Mouse (Mus musculus) c-Kit-positive CD71-negative TER-119-negative erythroid progenitor cells, embryonic 14.5 days (primary cell): ENCODE results near the gene Nav2.

ENCODE experiments used
- DNase-seq: peaks from one replicate; pipeline ENCODE4 v3.0.0-alpha.2; 2013; ENCODE audit warnings: low read depth

Nav2 gene

GRCm38 (mm10) chr7:49515012-49515411 is 606.5 kb downstream of the Nav2 start:
- no peak for DNase-seq

- no peak for DNase-seq
Observed at GRCm38 (mm10) chr7:49520504-49520903, 612.0 kb downstream of the Nav2 start.

DNA sequence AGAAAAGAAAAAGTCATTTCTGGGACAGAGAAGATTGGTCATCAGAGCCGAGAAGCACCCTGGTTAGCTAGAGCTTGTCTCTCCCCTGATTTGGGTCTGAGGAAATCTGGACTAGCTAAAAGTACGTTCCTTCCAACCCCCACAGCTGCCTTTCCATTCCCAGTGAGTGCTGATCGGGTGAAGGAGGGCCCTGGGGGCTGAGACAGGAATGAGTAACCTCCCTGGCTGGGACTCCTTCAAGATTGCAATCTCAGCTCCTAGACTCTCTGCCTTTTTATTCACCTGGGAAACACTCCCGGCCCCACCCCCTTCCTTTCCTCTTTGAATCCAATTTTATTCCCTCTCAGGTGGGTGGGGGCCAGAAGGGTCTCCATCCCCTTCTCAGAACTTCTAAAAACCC is 612.8 kb downstream of the Nav2 start:
- no peak for DNase-seq

DNA sequence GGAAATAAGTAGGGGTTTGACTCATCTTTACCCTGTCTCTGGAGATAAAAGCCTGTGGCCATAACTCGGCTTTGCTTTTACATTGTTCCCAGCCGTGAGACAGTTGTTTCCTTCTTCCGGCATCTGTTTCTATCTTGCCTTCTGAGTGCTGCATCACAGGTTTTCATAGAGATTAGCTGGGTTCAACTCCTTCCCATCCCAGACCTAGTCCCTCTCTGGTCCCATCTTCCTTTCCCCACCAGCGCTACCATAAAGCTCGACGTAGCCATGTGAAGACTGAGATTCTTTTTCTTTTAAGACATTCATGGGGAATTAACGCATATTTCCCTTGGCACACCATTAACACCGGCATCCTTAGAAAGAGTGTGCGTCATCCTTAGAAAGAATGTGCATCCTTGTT is 613.5 kb downstream of the Nav2 start:
- no peak for DNase-seq

- DNase-seq = no peak
Observed at GRCm38 (mm10) chr7:49522411-49523114, 614.0 kb downstream of the Nav2 start.

DNA sequence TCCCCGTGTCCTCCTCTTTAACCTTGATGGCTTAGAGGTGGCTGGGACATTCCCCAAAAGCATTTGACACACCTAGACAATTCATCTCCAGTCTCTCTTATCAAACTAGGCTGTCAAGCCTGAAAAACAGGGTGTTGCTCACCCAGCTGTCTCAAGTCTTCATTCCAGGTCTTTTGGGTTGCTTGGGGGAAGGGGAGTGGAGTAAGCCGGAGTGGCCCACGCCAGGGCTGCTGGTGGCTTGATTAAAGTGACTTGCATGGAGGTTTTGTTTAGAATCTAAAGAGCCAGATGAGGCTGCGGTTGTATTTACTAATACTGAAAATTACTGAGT is 614.6 kb downstream of the Nav2 start:
- DNase-seq = no peak

- DNase-seq = no peak
Observed at GRCm38 (mm10) chr7:49523729-49524128, 615.2 kb downstream of the Nav2 start.

- DNase-seq = no peak
Observed at GRCm38 (mm10) chr7:49525348-49526100, 617.0 kb downstream of the Nav2 start.

- no peak for DNase-seq
Observed at GRCm38 (mm10) chr7:49526101-49526499, 617.6 kb downstream of the Nav2 start.

- no peak for DNase-seq
Observed at GRCm38 (mm10) chr7:49527495-49527894, 619.0 kb downstream of the Nav2 start.

DNA sequence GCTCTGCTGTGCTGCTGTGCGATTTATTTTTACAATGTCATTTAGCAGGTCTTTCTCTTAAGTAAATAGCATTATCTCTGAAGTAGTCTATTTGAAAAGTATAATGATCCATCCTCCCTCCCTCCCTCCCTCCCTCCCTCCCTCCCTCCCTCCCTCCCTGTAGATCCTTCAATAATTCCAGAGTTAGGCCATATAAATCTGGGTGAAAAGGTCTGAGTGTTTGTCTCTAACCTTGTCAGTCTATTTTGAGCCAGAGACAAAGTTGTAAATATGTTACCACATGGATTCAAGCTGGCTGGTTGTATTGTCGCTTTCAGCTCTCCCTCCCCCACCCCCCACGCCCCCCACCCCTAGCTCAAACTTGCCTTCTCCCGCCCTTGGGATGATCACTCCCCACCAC is 619.4 kb downstream of the Nav2 start:
- DNase-seq = no peak

DNA sequence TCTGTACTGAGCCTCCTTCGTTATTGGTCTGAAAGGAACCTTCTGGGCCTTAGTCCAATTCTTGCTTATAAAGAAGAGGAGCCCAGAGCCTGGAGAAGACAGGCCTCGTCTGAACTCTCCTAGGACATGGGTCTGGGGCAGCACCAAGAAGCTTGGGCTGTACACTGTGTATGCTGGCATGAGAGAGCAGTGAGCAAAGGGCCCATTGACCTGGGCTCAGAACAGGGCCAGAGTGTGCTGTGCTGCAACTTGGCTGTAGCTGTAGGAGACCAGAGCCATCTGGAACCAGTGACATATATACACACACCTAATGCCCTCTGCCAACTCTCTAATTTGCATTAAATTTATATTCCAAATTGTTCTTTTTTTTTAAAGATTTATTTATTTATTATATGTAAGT is 621.0 kb downstream of the Nav2 start:
- no peak for DNase-seq

DNA sequence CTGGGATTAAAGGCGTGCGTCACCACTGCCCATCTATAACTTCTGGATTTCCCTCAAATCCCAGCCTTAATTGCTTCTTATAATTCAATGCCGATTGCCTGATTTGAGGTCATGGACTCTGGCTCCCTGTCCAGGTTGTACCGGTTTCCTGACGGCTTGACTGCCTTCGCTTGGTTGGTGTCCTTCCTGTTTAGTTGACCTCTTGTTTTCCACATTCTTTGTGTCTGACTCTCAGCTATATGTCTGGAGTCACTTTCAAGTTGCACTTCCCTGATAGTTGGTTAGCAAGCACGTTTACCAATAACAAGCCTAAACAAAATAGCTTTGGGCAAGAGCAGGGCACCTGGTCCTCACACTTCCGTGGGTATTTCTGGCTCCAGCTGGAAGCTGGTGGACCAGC is 625.1 kb downstream of the Nav2 start:
- no peak for DNase-seq

DNA sequence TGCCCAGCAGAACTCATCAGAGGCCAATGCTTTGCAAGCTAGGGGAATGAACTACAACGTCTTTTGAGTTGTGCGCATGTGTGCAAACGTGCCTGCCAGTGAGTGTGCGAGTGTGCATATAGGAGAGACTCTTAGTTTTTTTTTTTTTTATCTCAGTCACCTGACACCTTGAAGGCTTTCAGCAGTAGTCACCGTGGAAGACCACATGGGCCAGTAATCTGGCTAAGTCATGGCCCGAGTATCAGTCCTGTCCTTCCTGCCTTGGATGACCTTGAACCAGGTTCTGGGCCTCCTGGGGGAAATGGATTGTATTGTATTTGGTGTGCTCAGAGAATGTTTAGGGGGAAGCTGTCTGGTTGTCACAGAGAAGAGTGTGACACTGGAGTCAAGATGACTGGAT is 625.7 kb downstream of the Nav2 start:
- no peak for DNase-seq

DNA sequence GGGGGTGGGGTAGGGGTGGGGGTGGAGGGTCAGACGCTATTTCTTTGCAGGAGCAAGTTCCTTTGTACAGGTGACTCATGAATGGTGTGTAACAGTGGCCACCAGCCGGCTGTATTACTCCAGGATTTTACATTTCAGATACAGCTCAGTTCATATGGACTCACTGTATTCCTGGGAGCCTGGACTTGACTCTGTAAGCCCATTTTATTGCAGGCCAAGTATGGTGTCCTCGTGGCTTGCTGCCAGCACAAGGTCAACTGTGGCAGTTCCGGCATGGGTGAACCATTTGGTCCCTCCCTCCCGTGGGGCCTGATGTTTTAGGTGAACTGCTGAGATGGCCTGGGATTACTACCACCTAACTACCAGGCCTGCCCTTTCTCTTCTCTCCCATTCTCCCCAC is 629.8 kb downstream of the Nav2 start:
- DNase-seq = no peak

DNA sequence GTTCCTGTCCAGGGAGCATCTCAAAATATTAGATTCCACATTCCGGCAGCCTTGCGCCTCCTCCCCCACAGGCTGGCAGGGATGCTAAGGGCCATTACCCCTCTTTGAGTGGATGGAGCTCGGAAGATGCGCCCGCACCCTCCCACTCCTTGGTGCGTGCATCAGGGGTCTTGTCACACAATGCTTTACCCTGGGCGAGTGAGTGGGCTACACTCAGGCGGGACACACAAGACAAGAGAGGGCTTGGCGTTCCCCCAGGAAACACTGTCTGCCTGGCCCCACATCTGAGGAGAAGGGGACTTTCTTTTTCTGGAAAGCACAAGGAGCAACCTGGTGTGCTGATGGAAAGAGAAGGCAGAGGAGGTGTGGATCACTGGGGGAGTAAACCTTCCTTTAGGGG is 631.7 kb downstream of the Nav2 start:
- no peak for DNase-seq

DNA sequence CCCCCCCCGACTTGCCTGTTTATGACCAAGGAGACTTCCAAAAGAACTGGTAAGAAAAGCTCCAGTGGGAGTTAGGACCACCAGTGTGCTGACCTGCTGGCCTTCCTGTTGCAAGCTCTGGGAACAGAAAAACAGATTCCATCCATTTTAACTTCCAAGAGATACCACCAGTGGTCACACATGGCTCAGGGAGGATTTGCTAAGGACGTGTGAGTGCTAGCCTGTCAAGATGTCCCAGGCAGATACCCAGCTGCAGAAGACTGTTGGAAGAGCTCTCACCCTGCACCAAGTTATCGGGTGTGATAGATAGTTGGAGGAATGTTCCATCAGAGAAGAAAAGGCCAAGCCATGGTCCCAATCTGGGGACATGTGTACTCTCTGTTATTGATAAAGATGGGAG is 633.6 kb downstream of the Nav2 start:
- no peak for DNase-seq

DNA sequence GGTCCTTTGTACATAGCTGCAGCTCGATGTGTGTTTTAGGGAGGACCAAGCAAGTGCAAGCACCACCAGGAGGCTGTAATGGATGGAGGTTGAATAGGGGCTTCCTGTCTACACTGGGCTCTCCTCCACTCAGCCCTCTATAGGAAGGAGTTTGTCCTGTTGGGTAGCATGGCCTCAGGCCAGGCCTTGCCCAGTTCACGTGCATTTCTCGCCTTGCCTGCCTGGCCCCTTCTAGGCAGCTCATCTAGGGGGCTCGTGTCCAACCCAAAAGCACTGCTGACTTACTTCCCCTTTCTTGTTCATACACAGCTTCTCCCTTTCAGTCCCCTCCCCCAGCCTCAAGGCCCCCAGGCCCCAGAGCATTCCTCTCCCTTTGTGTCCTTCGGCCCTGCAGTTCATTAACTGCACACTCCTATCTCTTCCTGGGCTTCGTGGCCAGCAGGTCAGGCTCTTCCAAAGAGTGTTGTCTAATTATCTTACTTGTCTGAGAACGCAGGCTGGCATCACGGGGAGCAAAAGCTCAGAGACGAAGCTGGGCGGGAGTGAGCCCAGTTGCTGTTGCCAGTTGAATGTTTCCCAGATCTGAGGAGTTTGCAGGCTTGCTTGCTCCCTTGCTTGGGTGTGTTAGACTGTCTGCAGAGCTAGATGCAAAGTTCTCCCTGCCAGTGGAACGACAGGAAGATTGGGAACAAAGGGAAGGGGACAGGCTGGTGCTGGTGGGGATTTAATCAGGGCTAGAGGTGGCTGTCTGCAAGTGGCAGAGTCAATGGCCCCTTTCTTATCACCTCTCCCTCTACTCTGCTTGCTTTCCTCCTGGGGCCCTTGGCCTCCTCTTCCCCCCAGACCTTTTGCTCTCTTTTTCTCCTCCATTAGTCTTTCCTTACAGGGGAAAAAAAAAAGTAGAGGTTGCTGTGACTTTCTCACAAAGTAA is 636.5 kb downstream of the Nav2 start:
- DNase-seq = peak; percentile 23

DNA sequence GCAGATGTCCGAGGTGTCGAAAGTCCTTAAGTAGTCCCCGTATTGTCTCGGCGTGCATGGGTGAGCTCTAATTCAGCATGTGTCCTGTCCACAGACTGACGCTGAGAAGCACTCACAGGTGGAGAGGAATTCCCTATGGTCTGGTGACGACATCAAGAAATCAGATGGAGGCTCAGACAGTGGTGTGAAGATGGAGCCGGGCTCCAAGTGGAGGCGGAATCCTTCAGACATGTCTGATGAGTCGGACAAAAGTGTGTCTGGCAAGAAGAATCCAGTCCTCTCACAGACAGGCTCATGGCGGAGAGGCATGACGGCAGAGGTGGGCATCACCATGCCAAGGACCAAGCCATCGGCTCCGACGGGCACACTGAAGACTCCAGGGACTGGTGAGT is 637.2 kb downstream of the Nav2 start:
- no peak for DNase-seq

DNA sequence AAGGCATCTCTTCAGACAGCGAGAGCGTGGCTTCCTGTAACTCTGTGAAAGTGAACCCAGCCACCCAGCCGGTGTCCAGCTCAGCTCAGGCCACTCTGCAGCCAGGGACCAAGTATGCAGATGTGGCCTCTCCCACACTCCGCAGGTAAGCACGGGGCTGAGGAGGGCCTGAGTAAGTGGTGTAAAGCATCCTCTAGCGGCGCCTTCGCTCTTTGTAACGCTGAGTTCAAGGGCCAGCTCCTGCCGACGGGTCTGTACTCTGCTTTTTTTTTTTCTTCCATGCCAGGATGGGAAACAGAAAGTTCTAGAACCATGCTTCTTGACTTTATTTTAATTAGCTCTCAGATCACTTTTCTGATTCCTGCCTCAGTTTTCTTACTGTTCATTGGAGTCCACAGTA is 639.9 kb downstream of the Nav2 start:
- DNase-seq = no peak

GRCm38 (mm10) chr7:49553236-49553981 is 644.9 kb downstream of the Nav2 start:
- DNase-seq = no peak

DNA sequence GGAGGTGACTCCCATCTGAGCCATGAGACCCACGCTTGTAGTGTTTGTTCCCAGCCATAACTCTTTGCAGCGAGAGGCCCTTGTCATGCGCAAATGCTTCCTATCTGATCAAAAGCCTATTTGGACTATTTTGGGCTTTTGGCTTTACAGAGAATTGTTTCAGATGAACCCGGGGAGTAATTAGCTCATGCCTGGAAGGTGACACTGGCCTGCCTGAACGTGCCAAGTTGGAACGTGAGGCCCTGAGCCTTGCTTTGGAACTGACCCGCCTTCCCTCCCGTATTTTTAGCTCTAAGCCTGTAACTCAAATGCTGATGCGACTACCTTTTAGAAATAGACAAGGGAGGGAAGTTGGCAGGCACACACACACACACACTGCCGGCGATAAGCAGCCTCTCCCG is 649.7 kb downstream of the Nav2 start:
- no peak for DNase-seq
